Mouse (Mus musculus): ENCODE measurements around the gene Foxp1. TPM values are rescaled to one million over a fixed set of nuclear protein-coding genes. Genes with fewer than 3 reads are reported as not detected.

The Foxp1 gene
- polyA plus RNA-seq, 1 experiment from 2014 or later, result 36.4 TPM

DNA sequence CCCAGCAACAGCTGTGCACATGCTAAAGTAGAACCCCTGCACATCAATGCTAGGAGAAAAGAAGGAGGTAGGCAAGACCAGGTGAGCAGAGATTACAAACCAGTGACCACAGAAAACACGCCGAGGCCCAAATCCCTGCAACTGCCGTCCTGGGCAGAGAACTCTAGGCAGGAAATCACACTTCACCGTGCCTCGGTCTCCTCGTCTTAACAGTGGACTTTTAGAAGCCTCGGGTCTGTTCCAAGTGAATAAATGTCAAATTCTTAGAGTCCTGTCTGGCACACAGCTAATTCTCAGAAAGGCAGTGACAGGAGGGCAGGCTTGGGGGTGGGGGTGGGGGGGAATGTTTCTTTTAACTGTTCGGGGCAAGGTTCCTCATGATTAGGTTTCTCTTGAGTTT lies 220.6 kb downstream of the Foxp1 start:
- 48% methylated on average over 8 of the region's 8 CpGs for WGBS
- H3K4me2 ChIP-seq (replicated peaks; ENCODE audit: low read depth, low read length), result no peak overlapping the region
- H3K4me1 ChIP-seq (ENCODE audit: insufficient read depth, low read length), result peaks cover 17% of the 10 kb centered on the region
- no peaks in the 10 kb centered on the region for H3K36me3 ChIP-seq (ENCODE audit: insufficient read depth, low read length)
- no peaks in the 10 kb centered on the region for H3K9me3 ChIP-seq (ENCODE audit: low read length)
- no peak overlapping the region for H3K27ac ChIP-seq (ENCODE audit: low read length)
- no peak overlapping the region for H3K9ac ChIP-seq (replicated peaks; ENCODE audit: low read length)
- no peak overlapping the region for H3K4me3 ChIP-seq (ENCODE audit: low read length)
- ATAC-seq (ENCODE audit: low FRiP score, low TSS enrichment), result no peak
- H3K27me3 ChIP-seq (ENCODE audit: insufficient read depth, low read length), result no peaks in the 10 kb centered on the region

DNA sequence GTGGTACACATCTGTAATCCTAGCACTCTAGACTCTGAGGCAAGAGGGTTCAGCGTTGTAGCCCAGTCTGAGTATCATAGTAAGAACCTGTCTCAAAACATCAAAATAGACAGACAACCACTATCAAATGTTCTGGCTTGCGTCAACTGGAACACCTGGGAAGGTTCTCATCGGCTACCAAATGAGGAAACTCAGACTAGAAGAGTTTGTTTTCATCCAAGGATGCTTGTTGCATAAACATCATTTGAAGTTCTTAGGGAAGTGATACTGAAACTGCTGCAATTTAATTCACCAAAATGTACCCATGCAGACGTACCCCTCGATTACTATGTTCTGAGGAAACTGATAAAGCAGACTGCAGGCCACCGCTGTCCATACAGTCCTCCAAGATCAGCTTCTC lies 222.3 kb downstream of the Foxp1 start:
- no peak for ATAC-seq (ENCODE audit: low FRiP score, low TSS enrichment)
- no peaks in the 10 kb centered on the region for H3K36me3 ChIP-seq (ENCODE audit: insufficient read depth, low read length)
- H3K4me1 ChIP-seq (ENCODE audit: insufficient read depth, low read length), result peaks cover 21% of the 10 kb centered on the region
- no peak overlapping the region for H3K9ac ChIP-seq (replicated peaks; ENCODE audit: low read length)
- 93% methylated on average over 6 of the region's 6 CpGs for WGBS
- H3K9me3 ChIP-seq (ENCODE audit: low read length), result no peaks in the 10 kb centered on the region
- H3K27me3 ChIP-seq (ENCODE audit: insufficient read depth, low read length), result no peaks in the 10 kb centered on the region
- H3K4me3 ChIP-seq (ENCODE audit: low read length), result no peak overlapping the region
- H3K27ac ChIP-seq (ENCODE audit: low read length), result no peak overlapping the region
- no peak overlapping the region for H3K4me2 ChIP-seq (replicated peaks; ENCODE audit: low read depth, low read length)

DNA sequence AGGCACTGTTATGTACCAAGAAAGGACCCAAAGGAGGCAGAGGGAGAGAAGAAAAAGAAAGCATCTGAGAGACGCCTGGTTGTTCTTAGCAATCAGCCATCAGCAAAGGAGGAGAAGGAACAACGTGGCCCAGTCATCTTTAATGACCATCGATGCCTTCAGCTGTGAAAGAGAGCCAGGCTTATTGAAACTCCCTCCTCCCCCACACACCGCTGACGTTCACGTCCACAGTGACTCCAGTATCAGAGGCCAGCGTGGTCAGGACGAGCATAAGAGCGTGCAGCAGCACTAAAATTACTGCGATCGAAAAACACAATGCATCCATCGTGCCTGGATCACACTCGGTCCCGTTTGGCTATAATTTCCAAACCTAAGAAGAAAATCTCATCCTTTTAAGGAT lies 223.3 kb downstream of the Foxp1 start:
- H3K9ac ChIP-seq (replicated peaks; ENCODE audit: low read length), result no peak overlapping the region
- no peak overlapping the region for H3K4me3 ChIP-seq (ENCODE audit: low read length)
- peaks cover 21% of the 10 kb centered on the region for H3K4me1 ChIP-seq (ENCODE audit: insufficient read depth, low read length)
- WGBS, result 45% methylated on average over 14 of the region's 14 CpGs
- ATAC-seq (ENCODE audit: low FRiP score, low TSS enrichment), result no peak
- no peak overlapping the region for H3K4me2 ChIP-seq (replicated peaks; ENCODE audit: low read depth, low read length)
- no peaks in the 10 kb centered on the region for H3K27me3 ChIP-seq (ENCODE audit: insufficient read depth, low read length)
- no peak overlapping the region for H3K27ac ChIP-seq (ENCODE audit: low read length)
- no peaks in the 10 kb centered on the region for H3K9me3 ChIP-seq (ENCODE audit: low read length)
- no peaks in the 10 kb centered on the region for H3K36me3 ChIP-seq (ENCODE audit: insufficient read depth, low read length)

DNA sequence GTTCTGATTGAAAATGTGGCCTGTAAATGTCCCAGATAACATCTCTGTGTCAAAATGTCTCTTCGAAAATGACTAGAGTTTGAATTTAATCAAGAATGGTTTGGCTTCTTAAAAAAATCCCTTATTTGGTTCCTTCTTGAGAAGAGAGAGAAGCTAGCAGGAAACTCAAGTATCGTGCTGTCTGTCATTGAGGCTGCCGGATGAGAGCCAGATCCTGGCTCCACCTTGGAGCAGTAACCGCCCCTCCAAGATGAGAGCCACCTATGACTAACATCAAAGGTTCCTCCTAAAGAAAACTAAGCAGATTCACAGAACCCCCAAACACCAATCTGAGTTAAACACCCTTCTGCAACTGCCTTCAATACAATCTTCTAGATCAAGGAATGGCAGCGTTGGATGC lies 225.0 kb downstream of the Foxp1 start:
- no peaks in the 10 kb centered on the region for H3K27me3 ChIP-seq (ENCODE audit: insufficient read depth, low read length)
- no peak for ATAC-seq (ENCODE audit: low FRiP score, low TSS enrichment)
- no peak overlapping the region for H3K4me2 ChIP-seq (replicated peaks; ENCODE audit: low read depth, low read length)
- peaks cover 20% of the 10 kb centered on the region for H3K4me1 ChIP-seq (ENCODE audit: insufficient read depth, low read length)
- H3K36me3 ChIP-seq (ENCODE audit: insufficient read depth, low read length), result no peaks in the 10 kb centered on the region
- H3K27ac ChIP-seq (ENCODE audit: low read length), result no peak overlapping the region
- no peak overlapping the region for H3K4me3 ChIP-seq (ENCODE audit: low read length)
- no peaks in the 10 kb centered on the region for H3K9me3 ChIP-seq (ENCODE audit: low read length)
- H3K9ac ChIP-seq (replicated peaks; ENCODE audit: low read length), result no peak overlapping the region
- 87% methylated on average over 5 of the region's 5 CpGs for WGBS

DNA sequence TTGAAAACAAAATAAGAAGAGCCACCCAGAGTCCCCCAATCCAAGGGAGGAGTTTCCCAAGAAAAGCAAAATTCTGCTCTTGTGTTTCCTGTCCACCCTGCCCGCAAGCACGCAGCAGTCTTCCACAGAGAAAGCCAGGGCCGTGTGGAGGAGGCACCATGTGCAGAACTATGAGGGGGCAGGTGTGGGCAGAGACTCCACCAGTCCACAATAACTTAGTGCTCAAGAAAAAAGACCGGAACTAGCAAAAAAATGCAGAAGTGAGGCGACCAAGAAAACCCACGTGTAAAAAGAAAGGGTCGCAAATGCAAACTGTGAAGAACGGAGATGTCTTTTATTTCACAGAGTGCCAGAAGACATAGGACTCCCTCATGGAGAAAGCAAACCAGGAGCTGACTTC lies 227.0 kb downstream of the Foxp1 start:
- Histone ChIP-seq H3K36me3 (ENCODE audit: insufficient read depth, low read length) (no peaks in the 10 kb centered on the region), H3K27me3 (ENCODE audit: insufficient read depth, low read length) (no peaks in the 10 kb centered on the region), H3K4me3 (ENCODE audit: low read length) (no peak overlapping the region), H3K4me1 (ENCODE audit: insufficient read depth, low read length) (peaks cover 5% of the 10 kb centered on the region; the same call in 1 of the 2 replicates), H3K27ac (ENCODE audit: low read length) (no peak overlapping the region), H3K9ac (replicated peaks; ENCODE audit: low read length) (no peak overlapping the region), H3K9me3 (ENCODE audit: low read length) (no peaks in the 10 kb centered on the region), H3K4me2 (replicated peaks; ENCODE audit: low read depth, low read length) (no peak overlapping the region)
- 0 out of 2 replicates have a peak, but pooled peaks have one; percentile 31 for ATAC-seq (ENCODE audit: low FRiP score, low TSS enrichment)
- 28% methylated on average over 8 of the region's 8 CpGs for WGBS

DNA sequence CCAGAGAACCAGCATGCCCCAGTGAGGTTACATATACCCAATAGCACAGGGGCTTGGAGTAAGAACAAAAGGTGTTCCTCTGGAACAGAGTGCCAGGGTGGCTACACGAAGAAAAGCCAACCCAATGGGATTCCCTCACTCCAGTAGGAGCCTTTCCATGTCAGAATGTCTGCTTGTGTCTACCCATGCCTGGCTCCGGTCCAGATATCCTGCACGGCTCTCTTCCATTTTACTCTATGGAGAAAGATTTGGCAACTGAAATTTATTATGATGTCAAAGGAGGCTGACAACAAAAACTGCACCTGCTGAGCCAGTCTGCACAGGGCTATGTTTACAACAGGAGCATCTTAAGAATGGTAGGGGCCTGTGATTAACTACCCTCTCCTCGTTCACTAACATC lies 233.3 kb downstream of the Foxp1 start:
- Histone ChIP-seq H3K4me1 (ENCODE audit: insufficient read depth, low read length) (no peaks in the 10 kb centered on the region), H3K4me3 (ENCODE audit: low read length) (no peak overlapping the region), H3K27ac (ENCODE audit: low read length) (no peak overlapping the region), H3K9ac (replicated peaks; ENCODE audit: low read length) (no peak overlapping the region), H3K4me2 (replicated peaks; ENCODE audit: low read depth, low read length) (no peak overlapping the region), H3K36me3 (ENCODE audit: insufficient read depth, low read length) (no peaks in the 10 kb centered on the region), H3K9me3 (ENCODE audit: low read length) (no peaks in the 10 kb centered on the region), H3K27me3 (ENCODE audit: insufficient read depth, low read length) (no peaks in the 10 kb centered on the region)
- no peak for ATAC-seq (ENCODE audit: low FRiP score, low TSS enrichment)
- 75% methylated on average over 4 of the region's 4 CpGs for WGBS

DNA sequence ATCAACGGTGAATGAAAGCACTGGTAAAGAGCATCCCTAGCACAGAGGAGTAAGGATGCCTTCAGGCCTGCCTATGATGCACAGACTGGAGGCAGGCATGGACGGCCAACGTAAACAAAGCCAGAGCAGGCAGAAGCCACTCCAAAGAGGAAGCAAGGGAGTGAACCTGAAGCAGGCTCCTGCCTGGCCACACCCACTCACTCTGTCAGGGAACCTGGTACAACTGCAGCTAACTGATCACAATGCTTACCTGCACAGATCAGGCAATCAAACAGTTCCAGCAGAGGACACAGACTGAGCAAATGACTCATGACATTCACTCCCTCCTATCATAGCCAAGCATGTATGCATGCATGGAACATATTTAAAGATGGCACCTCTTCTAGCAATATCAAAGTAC lies 237.5 kb downstream of the Foxp1 start:
- H3K4me2 ChIP-seq (replicated peaks; ENCODE audit: low read depth, low read length), result no peak overlapping the region
- peaks cover 4% of the 10 kb centered on the region; the same call in 1 of the 2 replicates for H3K4me1 ChIP-seq (ENCODE audit: insufficient read depth, low read length)
- ATAC-seq (ENCODE audit: low FRiP score, low TSS enrichment), result no peak
- H3K9me3 ChIP-seq (ENCODE audit: low read length), result no peaks in the 10 kb centered on the region
- no peaks in the 10 kb centered on the region for H3K27me3 ChIP-seq (ENCODE audit: insufficient read depth, low read length)
- H3K36me3 ChIP-seq (ENCODE audit: insufficient read depth, low read length), result no peaks in the 10 kb centered on the region
- WGBS, result 52% methylated on average over 3 of the region's 3 CpGs
- no peak overlapping the region for H3K9ac ChIP-seq (replicated peaks; ENCODE audit: low read length)
- no peak overlapping the region for H3K27ac ChIP-seq (ENCODE audit: low read length)
- no peak overlapping the region for H3K4me3 ChIP-seq (ENCODE audit: low read length)

DNA sequence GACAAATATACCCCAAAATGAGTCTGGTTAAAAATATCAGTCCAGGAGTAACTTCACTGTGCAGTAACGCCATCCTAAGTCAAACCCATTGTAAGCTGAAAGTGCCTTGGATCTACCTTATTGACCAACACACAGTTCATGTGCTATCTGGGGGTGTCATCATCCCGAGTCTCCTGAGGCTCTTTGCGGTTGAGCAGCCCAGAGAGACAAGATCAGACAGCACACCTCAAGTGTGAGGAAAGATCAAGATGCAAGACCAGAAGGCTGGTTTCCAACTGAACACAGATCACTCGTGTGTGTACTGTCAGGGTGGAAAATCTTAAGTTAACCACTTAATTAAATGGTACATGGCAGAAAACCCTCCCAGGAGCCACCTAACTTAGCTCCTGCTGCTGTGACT lies 238.5 kb downstream of the Foxp1 start:
- Histone ChIP-seq H3K27me3 (ENCODE audit: insufficient read depth, low read length) (no peaks in the 10 kb centered on the region), H3K27ac (ENCODE audit: low read length) (no peak overlapping the region), H3K4me2 (replicated peaks; ENCODE audit: low read depth, low read length) (no peak overlapping the region), H3K4me1 (ENCODE audit: insufficient read depth, low read length) (peaks cover 7% of the 10 kb centered on the region; the same call in 1 of the 2 replicates), H3K9me3 (ENCODE audit: low read length) (no peaks in the 10 kb centered on the region), H3K4me3 (ENCODE audit: low read length) (no peak overlapping the region), H3K9ac (replicated peaks; ENCODE audit: low read length) (no peak overlapping the region), H3K36me3 (ENCODE audit: insufficient read depth, low read length) (no peaks in the 10 kb centered on the region)
- ATAC-seq (ENCODE audit: low FRiP score, low TSS enrichment), result no peak
- 71% methylated on average over 4 of the region's 4 CpGs for WGBS

DNA sequence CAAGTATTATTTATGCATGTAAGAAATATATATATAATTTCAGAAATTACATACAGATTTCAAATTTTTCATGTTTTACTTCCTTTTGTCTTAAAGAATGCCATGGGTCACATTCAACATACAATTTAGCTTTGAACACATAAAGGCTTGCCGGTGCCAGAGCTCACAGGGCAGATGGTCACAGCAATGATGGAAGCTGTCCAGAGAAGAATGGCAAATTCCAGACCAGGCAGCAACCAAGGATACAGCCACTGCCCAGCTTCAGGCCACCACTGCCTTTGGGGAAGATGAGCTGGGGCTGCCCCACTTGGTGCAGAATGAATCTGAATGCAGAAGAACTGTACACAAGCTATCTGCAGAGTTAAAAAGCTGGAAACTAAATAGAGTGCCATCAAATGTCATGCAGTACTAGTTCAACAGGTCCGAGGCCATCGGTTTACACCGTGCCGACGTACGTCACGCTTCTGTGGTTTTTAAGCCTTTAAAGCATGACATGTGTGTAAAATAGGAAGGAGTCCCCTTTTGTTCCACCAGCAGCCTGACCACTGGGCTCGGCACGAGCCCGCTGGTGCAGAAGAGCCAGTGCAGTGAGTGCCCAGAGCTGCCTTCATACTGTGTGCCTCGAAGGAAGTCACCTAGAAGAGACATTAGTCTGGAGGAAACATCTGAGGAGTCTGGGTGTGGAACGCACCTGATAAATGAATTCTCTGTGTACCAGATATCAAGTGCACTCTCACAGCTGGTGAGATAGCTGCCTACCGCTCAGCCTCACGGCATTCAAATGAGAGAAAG lies 239.5 kb downstream of the Foxp1 start:
- Histone ChIP-seq H3K27ac (ENCODE audit: low read length) (no peak overlapping the region), H3K9me3 (ENCODE audit: low read length) (no peaks in the 10 kb centered on the region), H3K27me3 (ENCODE audit: insufficient read depth, low read length) (no peaks in the 10 kb centered on the region), H3K9ac (replicated peaks; ENCODE audit: low read length) (no peak overlapping the region), H3K36me3 (ENCODE audit: insufficient read depth, low read length) (no peaks in the 10 kb centered on the region), H3K4me2 (replicated peaks; ENCODE audit: low read depth, low read length) (no peak overlapping the region), H3K4me3 (ENCODE audit: low read length) (no peak overlapping the region), H3K4me1 (ENCODE audit: insufficient read depth, low read length) (peaks cover 7% of the 10 kb centered on the region; the same call in 1 of the 2 replicates)
- WGBS, result 58% methylated on average over 15 of the region's 15 CpGs
- no peak for ATAC-seq (ENCODE audit: low FRiP score, low TSS enrichment)

DNA sequence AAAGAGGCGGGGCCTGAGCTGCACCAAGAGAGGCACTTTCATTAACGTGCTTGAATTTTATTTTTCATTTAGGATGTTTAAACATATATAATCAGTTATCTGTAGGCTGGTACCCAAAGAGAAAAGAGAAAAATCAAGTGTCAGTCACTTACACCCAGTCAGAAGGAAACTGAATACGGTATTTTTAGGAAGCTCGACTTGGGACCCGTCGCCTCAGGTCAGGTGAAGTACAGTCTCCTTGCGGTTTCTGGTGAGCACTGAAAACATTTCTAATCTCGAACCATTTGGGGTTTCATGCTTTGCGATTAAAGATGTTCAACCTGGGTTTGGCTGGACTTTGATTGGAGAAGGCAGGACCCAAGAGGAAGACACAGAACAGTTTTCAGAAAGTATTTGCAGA lies 241.1 kb downstream of the Foxp1 start:
- Histone ChIP-seq H3K4me2 (replicated peaks; ENCODE audit: low read depth, low read length) (no peak overlapping the region), H3K36me3 (ENCODE audit: insufficient read depth, low read length) (no peaks in the 10 kb centered on the region), H3K9ac (replicated peaks; ENCODE audit: low read length) (no peak overlapping the region), H3K27ac (ENCODE audit: low read length) (no peak overlapping the region), H3K4me3 (ENCODE audit: low read length) (no peak overlapping the region), H3K9me3 (ENCODE audit: low read length) (no peaks in the 10 kb centered on the region), H3K4me1 (ENCODE audit: insufficient read depth, low read length) (peaks cover 7% of the 10 kb centered on the region; the same call in 1 of the 2 replicates), H3K27me3 (ENCODE audit: insufficient read depth, low read length) (no peaks in the 10 kb centered on the region)
- 92% methylated on average over 9 of the region's 9 CpGs for WGBS
- ATAC-seq (ENCODE audit: low FRiP score, low TSS enrichment), result no peak

Data from kidney, embryonic 16.5 days (tissue).